Mouse (Mus musculus): Measurements from ENCODE around the gene Tanc2.
A peak's percentile ranks its signal among the peaks of the same experiment; 100 is the strongest.

The Tanc2 gene

GRCm38 (mm10) chr11:105836344-105836891, 246.6 kb downstream of the Tanc2 start:
- no peak for DNase-seq

GRCm38 (mm10) chr11:105837962-105838361, 248.2 kb downstream of the Tanc2 start:
- no peak for DNase-seq

- no peak for DNase-seq
Measured at GRCm38 (mm10) chr11:105845901-105846300, 256.1 kb downstream of the Tanc2 start.

GRCm38 (mm10) chr11:105855504-105855903, 265.7 kb downstream of the Tanc2 start:
- DNase-seq: peak; percentile 14

- no peak for DNase-seq
Measured at GRCm38 (mm10) chr11:105858063-105858462, 268.3 kb downstream of the Tanc2 start.

- no peak for DNase-seq
Measured at GRCm38 (mm10) chr11:105885558-105885957, 295.8 kb downstream of the Tanc2 start.

- no peak for DNase-seq
Measured at GRCm38 (mm10) chr11:105887281-105887680, 297.5 kb downstream of the Tanc2 start.

GRCm38 (mm10) chr11:105899151-105899550, 309.4 kb downstream of the Tanc2 start:
- DNase-seq: no peak

GRCm38 (mm10) chr11:105901501-105901900, 311.7 kb downstream of the Tanc2 start:
- DNase-seq: no peak

- no peak for DNase-seq
Measured at GRCm38 (mm10) chr11:105902956-105903355, 313.2 kb downstream of the Tanc2 start.

GRCm38 (mm10) chr11:105905529-105906213, 315.9 kb downstream of the Tanc2 start:
- no peak for DNase-seq

- DNase-seq: no peak
Measured at GRCm38 (mm10) chr11:105907381-105907780, 317.6 kb downstream of the Tanc2 start.

GRCm38 (mm10) chr11:105908926-105909325, 319.1 kb downstream of the Tanc2 start:
- DNase-seq: no peak

- no peak for DNase-seq
Measured at GRCm38 (mm10) chr11:105909617-105910016, 319.8 kb downstream of the Tanc2 start.

- DNase-seq: no peak
Measured at GRCm38 (mm10) chr11:105911149-105911548, 321.4 kb downstream of the Tanc2 start.

- DNase-seq: peak; percentile 88
Measured at GRCm38 (mm10) chr11:105911592-105912375, 322.0 kb downstream of the Tanc2 start.

GRCm38 (mm10) chr11:105913580-105913979, 323.8 kb downstream of the Tanc2 start:
- DNase-seq: no peak

- no peak for DNase-seq
Measured at GRCm38 (mm10) chr11:105920098-105920785, 330.5 kb downstream of the Tanc2 start.

- no peak for DNase-seq
Measured at GRCm38 (mm10) chr11:105920836-105921235, 331.1 kb downstream of the Tanc2 start.

GRCm38 (mm10) chr11:105921275-105921674, 331.5 kb downstream of the Tanc2 start:
- no peak for DNase-seq

- DNase-seq: no peak
Measured at GRCm38 (mm10) chr11:105922769-105923663, 333.2 kb downstream of the Tanc2 start.
